In genomic region chr1:155650121-155650846, GRCm38 (mm10) we compare ENCODE assay signal across 15 mouse cellular contexts.
DNase-seq lines count a peak whose midpoint lies in the region; ATAC-seq and TF ChIP-seq lines count a peak whose summit lies in the region.
"Had no signal": no experiment of that assay in that cellular context is flagged by ENCODE, and none has a peak within 500 bp of the region (broad histone marks: within the 10 kb centered on the region; RNA-seq: fewer than 3 reads in every experiment).

No protein-coding gene starts in this region.

- no peaks in the 10 kb centered on the region for H3K27me3 ChIP-seq in heart, postnatal 0 days (ENCODE audit: control insufficient read depth, insufficient read depth, low read length)
- no peaks in the 10 kb centered on the region for H3K27me3 ChIP-seq in heart, embryonic 12.5 days (replicated peaks)
- H3K27me3 ChIP-seq: embryonic facial prominence, embryonic 13.5 days; hindbrain, embryonic 15.5 days; liver, embryonic 12.5 days; stomach, embryonic 15.5 days had no signal

- peak; percentile 12 for DNase-seq in heart, postnatal 0 days (ENCODE audit: low spot score)
- peak; percentile 16 for DNase-seq in lung, postnatal 10 days
- DNase-seq in lung, adult 18-20 months = no peak
- DNase-seq in cerebellum, adult 9-11 months = peak; percentile 16
- DNase-seq in retina, embryonic 14.5 days (ENCODE audit: low spot score) = peak; percentile 23
- DNase-seq in right cerebral cortex, postnatal 10 days (ENCODE audit: low spot score in 2 of 2) = no peak
- DNase-seq: thymus, postnatal 36 days had no signal

- H3K4me2 ChIP-seq in heart, postnatal 0 days (ENCODE audit: low read depth, low read length) = no peak overlapping the region
- no peak overlapping the region for H3K4me2 ChIP-seq in heart, embryonic 12.5 days
- H3K4me2 ChIP-seq: embryonic facial prominence, embryonic 13.5 days; heart, embryonic 11.5 days; hindbrain, embryonic 15.5 days; liver, embryonic 12.5 days; stomach, embryonic 15.5 days had no signal

- no peak for TF ChIP-seq EP300 in heart, postnatal 0 days (IDR thresholded peaks at IDR 0.05; ENCODE audit: low read depth)

- TF ChIP-seq CTCF in heart, postnatal 0 days (IDR thresholded peaks at IDR 0.05; ENCODE audit: low read depth) = no peak

- peaks cover 16% of the 10 kb centered on the region; the same call in 1 of the 2 replicates for H3K4me1 ChIP-seq in heart, postnatal 0 days (ENCODE audit: control insufficient read depth, insufficient read depth)
- peaks cover 12% of the 10 kb centered on the region for H3K4me1 ChIP-seq in heart, embryonic 12.5 days (replicated peaks)
- H3K4me1 ChIP-seq: embryonic facial prominence, embryonic 13.5 days; liver, embryonic 12.5 days; stomach, embryonic 15.5 days had no signal

- H3K27ac ChIP-seq in heart, postnatal 0 days (ENCODE audit: low read depth) = no peak overlapping the region
- H3K27ac ChIP-seq in heart, embryonic 12.5 days (ENCODE audit: poor library complexity, severe bottlenecking) = no peak overlapping the region
- H3K27ac ChIP-seq: embryonic facial prominence, embryonic 13.5 days; hindbrain, embryonic 15.5 days; liver, embryonic 12.5 days; stomach, embryonic 15.5 days had no signal

- WGBS in heart, postnatal 0 days = 48% methylated on average over 9 of the region's 9 CpGs
- 71% methylated on average over 9 of the region's 9 CpGs for WGBS in heart, embryonic 12.5 days

- ATAC-seq in heart, postnatal 0 days (ENCODE audit: insufficient read depth, low read depth) = no peak
- no peak for ATAC-seq in heart, embryonic 12.5 days (ENCODE audit: insufficient number of reproducible peaks, low FRiP score)
- ATAC-seq: CD4-positive, CD25-positive, alpha-beta regulatory T cell, adult 4 months; forebrain, embryonic 16.5 days; liver, embryonic 12.5 days had no signal

- H3K4me3 ChIP-seq in heart, postnatal 0 days (ENCODE audit: low read depth, low read length) = no peak overlapping the region
- no peak overlapping the region for H3K4me3 ChIP-seq in heart, embryonic 12.5 days
- H3K4me3 ChIP-seq: embryonic facial prominence, embryonic 13.5 days; hindbrain, embryonic 15.5 days; liver, embryonic 12.5 days; stomach, embryonic 15.5 days had no signal

- no peaks in the 10 kb centered on the region for H3K36me3 ChIP-seq in heart, postnatal 0 days (replicated peaks; ENCODE audit: control insufficient read depth, insufficient read depth, low read length)
- H3K36me3 ChIP-seq in heart, embryonic 12.5 days = no peaks in the 10 kb centered on the region
- H3K36me3 ChIP-seq: embryonic facial prominence, embryonic 13.5 days; hindbrain, embryonic 15.5 days; liver, embryonic 12.5 days; stomach, embryonic 15.5 days had no signal

- H3K9me3 ChIP-seq in heart, postnatal 0 days (replicated peaks; ENCODE audit: control insufficient read depth, low read length) = no peaks in the 10 kb centered on the region
- H3K9me3 ChIP-seq in heart, embryonic 12.5 days (replicated peaks) = no peaks in the 10 kb centered on the region
- H3K9me3 ChIP-seq: embryonic facial prominence, embryonic 13.5 days; hindbrain, embryonic 15.5 days; liver, embryonic 12.5 days; stomach, embryonic 15.5 days had no signal

- H3K9ac ChIP-seq in heart, postnatal 0 days (replicated peaks; ENCODE audit: low read depth, low read length) = no peak overlapping the region
- H3K9ac ChIP-seq in heart, embryonic 12.5 days = no peak overlapping the region
- H3K9ac ChIP-seq: embryonic facial prominence, embryonic 13.5 days; hindbrain, embryonic 15.5 days; liver, embryonic 12.5 days; stomach, embryonic 15.5 days had no signal

Comparison
In these comparisons a context has a peak if more than half of its experiments do, and no peak if none do; other contexts are left out.
1. DNase-seq: peak in heart, postnatal 0 days (single experiment), lung, postnatal 10 days (single experiment), cerebellum, adult 9-11 months (single experiment) and retina, embryonic 14.5 days (single experiment); none in lung, adult 18-20 months (0 of 2) and right cerebral cortex, postnatal 10 days (0 of 2).